Mouse (Mus musculus) limb, embryonic 14.5 days (tissue): ENCODE results near the gene Dmd. TPM values are rescaled to one million over a fixed set of nuclear protein-coding genes. Genes with fewer than 3 reads are reported as not detected.

ENCODE experiments used
- ATAC-seq: fragments of 200-750 bp; cut with Nextera tagmentation; 2 replicates; pipeline ENCODE4 v1.8.0; 2017; ENCODE audit warnings: low read depth, moderate number of reproducible peaks, moderate TSS enrichment; ENCODE audit not compliant: low FRiP score
- DNase-seq: peaks from one replicate; pipeline ENCODE4 v3.0.0-alpha.2; 2015; ENCODE audit warnings: low spot score
- H3K27ac ChIP-seq: fragments of 300-500 bp; sonication (generic); replicated peaks from 2 replicates; pipeline ENCODE4 v1.5.1; 2014; ENCODE audit warnings: low read depth, mild to moderate bottlenecking, low read length, moderate library complexity, mixed read lengths
- H3K27me3 ChIP-seq: fragments of 300-500 bp; sonication (generic); 2 replicates; pipeline ENCODE4 v1.6.1; 2014; ENCODE audit warnings: low read length, mixed read lengths; ENCODE audit not compliant: control insufficient read depth, insufficient read depth
- H3K36me3 ChIP-seq: fragments of 300-500 bp; sonication (generic); 2 replicates; pipeline ENCODE4 v1.6.1; 2014; ENCODE audit warnings: mild to moderate bottlenecking, low read length, moderate library complexity, mixed read lengths; ENCODE audit not compliant: control insufficient read depth, insufficient read depth
- H3K4me1 ChIP-seq: fragments of 300-500 bp; sonication (generic); 2 replicates; pipeline ENCODE4 v1.6.1; 2014; ENCODE audit warnings: antibody characterized with exemption, low read length, mixed read lengths; ENCODE audit not compliant: control insufficient read depth, insufficient read depth
- H3K4me2 ChIP-seq: fragments of 300-500 bp; sonication (generic); replicated peaks from 2 replicates; pipeline ENCODE4 v1.6.1; 2014; ENCODE audit warnings: low read depth, mild to moderate bottlenecking, low read length, moderate library complexity; ENCODE audit not compliant: severe bottlenecking
- H3K4me3 ChIP-seq: fragments of 300-500 bp; sonication (generic); replicated peaks from 2 replicates; pipeline ENCODE4 v1.5.1; 2014; ENCODE audit warnings: low read length
- H3K9ac ChIP-seq: fragments of 300-500 bp; sonication (generic); 2 replicates; pipeline ENCODE4 v1.6.1; 2014; ENCODE audit warnings: mild to moderate bottlenecking, low read depth, low read length, moderate library complexity; ENCODE audit not compliant: severe bottlenecking
- H3K9me3 ChIP-seq: fragments of 300-500 bp; sonication (generic); 2 replicates; pipeline ENCODE4 v1.6.1; 2016; ENCODE audit warnings: low read length; ENCODE audit not compliant: control insufficient read depth
- POLR2A ChIP-seq: fragments of 200-500 bp; IDR thresholded peaks from 2 replicates; pipeline ENCODE4 v1.8.0; 2012; ENCODE audit warnings: inconsistent platforms, mild to moderate bottlenecking, moderate library complexity, borderline replicate concordance; ENCODE audit not compliant: insufficient read depth, insufficient read length; ENCODE audit errors: extremely low read depth
- WGBS: fragments of 180-500 bp; shearing (Covaris S2); extraction: QIAGEN DNeasy Blood & Tissue Kit; methylation state at CpG from one replicate; pipeline ENCODE4 v1.1.7; 2014; 5-methylcytosine and 5-hydroxymethylcytosine counted together
- polyA plus RNA-seq, 2 experiments: library from polyadenylated mRNA; depleted of rRNA in 1 of 2; stranded (reverse) in 1 of 2; unstranded in 1 of 2; fragments of >200 nt; fragmentation: Nextera tagmentation in 1 of 2; extraction: Ambion mirVana in 1 of 2; gene quantifications; 2 replicates each; pipeline versions ENCODE4 v1.2.1 to v1.2.3; 2012 to 2014

Gene Dmd
- polyA plus RNA-seq, 2 experiments: 16.6 to 23.0 TPM

DNA sequence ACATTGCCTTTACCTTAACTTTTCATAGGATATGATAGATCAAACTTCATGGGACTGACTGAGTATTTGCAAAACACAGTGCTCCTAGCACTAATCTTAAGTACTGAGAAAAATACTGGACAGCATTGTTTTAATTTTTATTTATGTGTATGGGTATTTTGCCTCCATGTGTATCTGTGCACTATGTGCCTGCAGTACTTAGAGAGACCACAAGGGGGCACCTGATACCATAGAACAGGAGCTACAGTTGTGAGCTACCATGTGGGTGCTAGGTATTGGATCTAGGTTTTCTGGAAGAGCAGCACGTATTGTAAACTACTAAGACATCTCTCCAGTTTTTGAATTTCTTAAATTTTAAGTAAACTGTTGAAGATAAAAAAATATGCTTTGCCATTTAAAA, 1505.8 kb downstream of the Dmd start:
- WGBS: 69% methylated on average over 1 of the region's 1 CpGs
- H3K4me1 ChIP-seq: no peaks in the 10 kb centered on the region
- DNase-seq (no peak), ATAC-seq (no peak)
- H3K4me3 ChIP-seq: no peak overlapping the region
- no peak overlapping the region for H3K27ac ChIP-seq
- no peaks in the 10 kb centered on the region for H3K9me3 ChIP-seq
- no peak for TF ChIP-seq POLR2A
- no peaks in the 10 kb centered on the region for H3K27me3 ChIP-seq
- H3K4me2 ChIP-seq: no peak overlapping the region
- H3K9ac ChIP-seq: no peak overlapping the region
- H3K36me3 ChIP-seq: no peaks in the 10 kb centered on the region

- no peak for ATAC-seq
- no peak for TF ChIP-seq POLR2A
- WGBS: 42% methylated on average over 3 of the region's 3 CpGs
Measured at GRCm38 (mm10) chrX:84514650-84515366, 1566.1 kb downstream of the Dmd start.

GRCm38 (mm10) chrX:84551995-84552394, 1603.3 kb downstream of the Dmd start:
- no peaks in the 10 kb centered on the region for H3K36me3 ChIP-seq
- no peak for DNase-seq
- whole genome bisulfite sequencing: 79% methylated on average over 1 of the region's 1 CpGs
- ATAC-seq: no peak
- H3K9ac ChIP-seq: no peak overlapping the region
- H3K4me3 ChIP-seq: no peak overlapping the region
- TF ChIP-seq POLR2A: no peak
- H3K4me2 ChIP-seq: no peak overlapping the region
- H3K27ac ChIP-seq: no peak overlapping the region
- H3K4me1 ChIP-seq: no peaks in the 10 kb centered on the region
- no peaks in the 10 kb centered on the region for H3K27me3 ChIP-seq
- H3K9me3 ChIP-seq: no peaks in the 10 kb centered on the region

More at GRCm38 (mm10) chrX:84514650-84515366, 1566.1 kb downstream of the Dmd start:
- no peak overlapping the region for H3K4me2 ChIP-seq
- H3K4me1 ChIP-seq: no peaks in the 10 kb centered on the region
- no peak overlapping the region for H3K9ac ChIP-seq
- H3K36me3 ChIP-seq: no peaks in the 10 kb centered on the region
- H3K4me3 ChIP-seq: no peak overlapping the region
- peak; percentile 5 for DNase-seq
- H3K27me3 ChIP-seq: no peaks in the 10 kb centered on the region
- no peaks in the 10 kb centered on the region for H3K9me3 ChIP-seq
- H3K27ac ChIP-seq: no peak overlapping the region

DNA sequence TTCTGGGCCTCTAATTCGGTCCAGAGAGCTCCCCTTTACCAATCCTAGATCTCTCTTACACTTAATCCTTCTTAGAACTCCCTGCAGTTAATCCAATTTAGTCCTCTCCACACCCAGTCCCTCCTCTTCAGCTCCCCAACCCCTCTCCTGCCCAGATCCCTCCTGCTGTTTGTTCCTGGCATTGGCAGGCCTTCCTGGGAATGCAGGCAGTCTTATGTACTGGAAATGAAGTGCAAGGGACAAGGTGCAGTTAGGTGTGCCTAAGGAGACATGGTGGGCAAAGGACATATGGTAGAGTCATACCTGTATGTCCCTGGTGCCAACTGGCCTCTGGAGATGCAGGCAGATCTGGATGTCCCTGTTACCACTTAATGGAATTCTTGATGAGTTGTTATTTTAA, 1604.8 kb downstream of the Dmd start:
- Histone ChIP-seq H3K4me3 (no peak overlapping the region), H3K4me1 (no peaks in the 10 kb centered on the region), H3K9ac (no peak overlapping the region), H3K27ac (no peak overlapping the region), H3K27me3 (no peaks in the 10 kb centered on the region), H3K4me2 (no peak overlapping the region), H3K36me3 (no peaks in the 10 kb centered on the region), H3K9me3 (no peaks in the 10 kb centered on the region)
- WGBS: 14% methylated on average over 1 of the region's 1 CpGs
- ATAC-seq (no peak), DNase-seq (no peak)
- TF ChIP-seq POLR2A: no peak

- no peak for DNase-seq
- no peaks in the 10 kb centered on the region for H3K9me3 ChIP-seq
- no peak for ATAC-seq
- no peak for TF ChIP-seq POLR2A
- no peaks in the 10 kb centered on the region for H3K36me3 ChIP-seq
- no peak overlapping the region for H3K4me2 ChIP-seq
- H3K27ac ChIP-seq: no peak overlapping the region
- H3K9ac ChIP-seq: no peak overlapping the region
- H3K27me3 ChIP-seq: no peaks in the 10 kb centered on the region
- no peaks in the 10 kb centered on the region for H3K4me1 ChIP-seq
- no peak overlapping the region for H3K4me3 ChIP-seq
Measured at GRCm38 (mm10) chrX:84598476-84598875, 1649.8 kb downstream of the Dmd start.
